Mouse (Mus musculus) hindbrain, embryonic 11.5 days (tissue): Measurements from ENCODE around the gene Arhgef1. TPM values are rescaled to one million over a fixed set of nuclear protein-coding genes. Genes with fewer than 3 reads are reported as not detected.
A peak's percentile ranks its signal among the peaks of the same experiment; 100 is the strongest.
"Not testable (repeated sequence)": the region's sequence is repeated elsewhere in the genome, so short reads cannot be mapped to it uniquely, and the experiment has no call there.

Experiments used
- ATAC-seq: fragments of 200-750 bp; cut with Nextera tagmentation; 2 replicates; pipeline ENCODE4 v1.8.0; 2017; ENCODE audit warnings: mild to moderate bottlenecking, moderate TSS enrichment, moderate library complexity; ENCODE audit not compliant: low FRiP score
- DNase-seq: peaks from one replicate; pipeline ENCODE4 v3.0.0-alpha.2; 2015; ENCODE audit warnings: low spot score
- H3K27ac ChIP-seq: fragments of 300-500 bp; sonication (generic); 2 replicates; pipeline ENCODE4 v1.5.1; 2014; ENCODE audit warnings: mild to moderate bottlenecking, low read depth, low read length
- H3K27me3 ChIP-seq: fragments of 300-500 bp; sonication (generic); 2 replicates; pipeline ENCODE4 v1.6.1; 2014; ENCODE audit warnings: mild to moderate bottlenecking, low read length, moderate library complexity, mixed read lengths; ENCODE audit not compliant: control insufficient read depth, insufficient read depth
- H3K36me3 ChIP-seq: fragments of 300-500 bp; sonication (generic); 2 replicates; pipeline ENCODE4 v1.6.1; 2014; ENCODE audit warnings: mild to moderate bottlenecking, low read length, moderate library complexity, mixed read lengths; ENCODE audit not compliant: control insufficient read depth, insufficient read depth
- H3K4me1 ChIP-seq: fragments of 300-500 bp; sonication (generic); replicated peaks from 2 replicates; pipeline ENCODE4 v1.6.1; 2014; ENCODE audit warnings: low read length, mixed read lengths; ENCODE audit not compliant: control insufficient read depth, insufficient read depth
- H3K4me2 ChIP-seq: fragments of 300-500 bp; sonication (generic); replicated peaks from 2 replicates; pipeline ENCODE4 v1.6.1; 2014; ENCODE audit warnings: mild to moderate bottlenecking, low read depth, low read length
- H3K4me3 ChIP-seq: fragments of 300-500 bp; sonication (generic); 2 replicates; pipeline ENCODE4 v1.5.1; 2014; ENCODE audit warnings: low read depth, low read length
- H3K9ac ChIP-seq: fragments of 300-500 bp; sonication (generic); 2 replicates; pipeline ENCODE4 v1.6.1; 2014; ENCODE audit warnings: low read depth, low read length
- H3K9me3 ChIP-seq: fragments of 300-500 bp; sonication (generic); 2 replicates; pipeline ENCODE4 v1.6.1; 2016; ENCODE audit warnings: low read length; ENCODE audit not compliant: control insufficient read depth
- WGBS: fragments of 180-500 bp; shearing (Covaris S2); extraction: QIAGEN DNeasy Blood & Tissue Kit; methylation state at CpG from one replicate; pipeline ENCODE4 v1.1.7; 2014; 5-methylcytosine and 5-hydroxymethylcytosine counted together
- polyA plus RNA-seq: library from polyadenylated mRNA; unstranded; fragments of >200 nt; fragmentation: Nextera tagmentation; extraction: Ambion mirVana; gene quantifications from 2 replicates; pipeline ENCODE4 v1.2.1, GENCODE M21; 2014

Gene Arhgef1
- polyA plus RNA-seq, 1 experiment from 2014 or later, result 46.4 TPM

- H3K27ac ChIP-seq, result no peak overlapping the region
- no peak for DNase-seq
- no peak for ATAC-seq
- peak overlapping the region; percentile 97 for H3K4me3 ChIP-seq
- H3K4me1 ChIP-seq, result peaks cover 10% of the 10 kb centered on the region
- H3K36me3 ChIP-seq, result peaks cover 20% of the 10 kb centered on the region; the same call in 1 of the 2 replicates
- 74% methylated on average over 4 of the region's 4 CpGs for WGBS
- no peaks in the 10 kb centered on the region for H3K9me3 ChIP-seq
- H3K27me3 ChIP-seq, result no peaks in the 10 kb centered on the region
- H3K4me2 ChIP-seq, result peak overlapping the region; percentile 49
- H3K9ac ChIP-seq, result peak overlapping the region; percentile 3; the same call in 1 of the 2 replicates
Observed at GRCm38 (mm10) chr7:24886308-24886633, 16.4 kb upstream of the Arhgef1 start.

DNA sequence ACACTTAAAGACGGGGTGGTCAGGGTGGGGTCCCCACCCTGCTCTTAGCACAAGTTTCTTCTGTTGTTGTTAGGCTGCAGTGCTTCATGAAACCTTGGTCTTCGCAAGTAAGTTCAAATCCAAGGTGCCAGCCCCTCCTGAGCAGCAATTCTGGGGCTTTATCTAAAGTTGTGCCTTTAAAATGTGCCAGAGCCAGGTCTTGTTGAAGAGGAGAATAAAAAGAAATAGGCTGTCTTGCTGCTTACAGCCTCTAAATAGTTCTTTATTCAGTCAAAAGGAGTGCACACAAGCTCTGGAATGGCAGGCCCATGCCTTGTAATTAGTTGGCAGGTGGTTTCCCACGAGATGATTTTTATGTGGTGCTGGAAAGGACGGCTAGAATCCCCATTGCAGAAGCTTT lies 15.6 kb upstream of the Arhgef1 start:
- Histone ChIP-seq H3K27ac (no peak overlapping the region), H3K4me1 (peaks cover 10% of the 10 kb centered on the region), H3K9ac (no peak overlapping the region), H3K27me3 (no peaks in the 10 kb centered on the region), H3K4me2 (no peak overlapping the region), H3K4me3 (0 out of 2 replicates have a peak overlapping the region, but pooled peaks have one; percentile 4), H3K9me3 (no peaks in the 10 kb centered on the region), H3K36me3 (peaks cover 20% of the 10 kb centered on the region; the same call in 1 of the 2 replicates)
- WGBS, result 76% methylated on average over 4 of the region's 4 CpGs
- ATAC-seq (no peak), DNase-seq (no peak)

- no peak; the same call in 1 of the 2 replicates for ATAC-seq
- peaks cover 20% of the 10 kb centered on the region; the same call in 1 of the 2 replicates for H3K36me3 ChIP-seq
Observed at GRCm38 (mm10) chr7:24889431-24890220, 13.1 kb upstream of the Arhgef1 start.

DNA sequence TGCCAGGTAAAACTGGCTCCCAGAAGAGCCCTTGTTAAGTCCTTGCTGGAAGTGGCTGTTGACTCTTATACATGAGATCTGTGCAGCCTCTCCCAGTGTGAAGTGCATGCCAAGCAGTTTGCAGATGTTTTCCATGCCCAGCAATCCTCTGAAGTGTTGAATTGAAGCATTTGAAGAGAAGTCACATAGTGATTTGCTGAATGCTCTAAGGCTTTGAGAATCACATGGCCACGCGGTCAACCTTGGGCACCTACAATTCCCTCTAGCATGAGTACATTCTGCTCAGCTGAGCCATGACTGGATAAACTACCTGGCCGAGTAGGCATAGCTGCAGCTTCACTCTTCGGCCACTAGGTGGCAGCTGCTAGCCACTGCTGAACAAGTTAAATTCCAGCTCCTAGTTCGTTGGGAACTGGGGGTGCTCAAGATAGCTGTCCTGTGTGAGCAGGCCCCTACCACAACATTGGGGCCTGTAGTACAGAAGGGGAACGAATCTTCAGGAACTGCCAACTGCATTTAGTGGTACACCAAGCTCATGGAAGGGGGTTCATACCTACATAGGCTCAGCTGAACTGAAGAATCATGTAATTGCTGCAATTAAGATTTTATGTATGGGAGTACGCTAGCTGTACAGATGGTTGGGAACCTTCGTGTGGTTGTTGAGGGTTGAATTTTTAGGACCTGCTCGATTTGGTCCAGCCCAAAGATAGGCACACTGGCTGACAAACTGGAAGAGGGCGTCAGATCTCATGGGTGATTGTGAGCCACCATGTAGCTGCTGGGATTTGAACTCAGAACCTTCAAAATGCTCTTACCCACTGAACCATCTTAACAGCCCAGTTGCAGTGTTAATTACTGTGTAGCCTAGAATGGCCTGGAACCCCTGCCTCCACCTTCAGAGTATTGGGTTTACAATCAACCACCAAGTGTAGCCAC lies 12.2 kb upstream of the Arhgef1 start:
- ATAC-seq (peak; percentile 62), DNase-seq (peak; percentile 86)
- H3K4me1 ChIP-seq, result peaks cover 10% of the 10 kb centered on the region
- H3K36me3 ChIP-seq, result peaks cover 20% of the 10 kb centered on the region; the same call in 1 of the 2 replicates
- no peak overlapping the region for H3K4me3 ChIP-seq
- no peak overlapping the region for H3K4me2 ChIP-seq
- WGBS, result 33% methylated on average over 10 of the region's 10 CpGs
- 0 out of 2 replicates have a peak overlapping the region, but pooled peaks have one; percentile 24 for H3K27ac ChIP-seq
- no peak overlapping the region for H3K9ac ChIP-seq
- H3K9me3 ChIP-seq, result no peaks in the 10 kb centered on the region
- H3K27me3 ChIP-seq, result no peaks in the 10 kb centered on the region

More at GRCm38 (mm10) chr7:24889431-24890220, 13.1 kb upstream of the Arhgef1 start:
- Histone ChIP-seq H3K9me3 (no peaks in the 10 kb centered on the region), H3K9ac (no peak overlapping the region), H3K4me2 (no peak overlapping the region), H3K27ac (0 out of 2 replicates have a peak overlapping the region, but pooled peaks have one; percentile 24), H3K27me3 (no peaks in the 10 kb centered on the region), H3K4me3 (no peak overlapping the region), H3K4me1 (peaks cover 10% of the 10 kb centered on the region)
- DNase-seq, result no peak
- 79% methylated on average over 6 of the region's 6 CpGs for WGBS

DNA sequence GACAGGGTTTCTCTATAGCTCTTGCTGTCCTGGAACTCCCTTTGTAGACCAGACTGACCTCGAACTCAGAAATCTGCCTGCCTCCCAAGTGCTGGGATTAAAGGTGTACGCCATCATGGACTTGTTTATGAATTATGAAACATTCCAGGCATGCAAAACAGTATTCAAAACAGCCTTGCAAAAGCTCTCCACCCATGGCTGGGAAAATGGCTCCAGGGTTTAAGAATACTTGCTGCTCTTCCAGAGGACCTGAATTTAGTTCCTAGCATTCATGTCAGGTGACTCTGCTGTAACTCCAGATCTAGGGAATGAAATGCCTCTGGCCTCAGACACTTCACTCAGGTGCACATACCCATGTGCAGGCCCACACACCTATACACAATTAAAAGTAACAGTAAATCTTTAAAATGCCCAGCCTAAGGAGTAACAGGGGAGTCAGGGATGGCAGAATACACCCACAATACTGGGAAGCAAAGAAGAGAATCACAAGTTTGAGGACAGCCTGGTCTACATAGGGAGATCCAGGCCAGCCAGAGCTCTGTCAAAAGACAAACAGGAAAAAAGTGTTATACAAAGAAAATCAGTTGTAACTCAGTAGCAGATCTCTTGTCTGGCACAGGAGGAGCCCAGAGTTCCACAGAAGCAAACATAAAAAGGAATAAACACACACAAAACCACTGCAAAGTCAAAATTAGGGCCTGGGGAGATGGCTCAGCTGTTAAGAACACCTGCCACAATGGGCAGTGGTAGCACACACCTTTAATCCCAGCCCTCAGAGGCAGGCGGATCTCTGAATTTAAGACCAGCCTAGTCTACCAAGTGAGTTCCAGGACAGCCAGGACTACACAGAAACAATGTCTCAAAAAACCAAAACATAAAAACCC lies 11.2 kb upstream of the Arhgef1 start:
- Histone ChIP-seq H3K27ac (no peak overlapping the region), H3K9ac (no peak overlapping the region), H3K9me3 (no peaks in the 10 kb centered on the region), H3K4me2 (no peak overlapping the region), H3K36me3 (peaks cover 20% of the 10 kb centered on the region; the same call in 1 of the 2 replicates), H3K4me1 (peaks cover 3% of the 10 kb centered on the region; the same call in 1 of the 2 replicates), H3K27me3 (no peaks in the 10 kb centered on the region), H3K4me3 (no peak overlapping the region)
- DNase-seq (no peak), ATAC-seq (no peak)
- WGBS, result 73% methylated on average over 3 of the region's 3 CpGs

GRCm38 (mm10) chr7:24892125-24892583 lies 10.6 kb upstream of the Arhgef1 start:
- Histone ChIP-seq H3K4me3 (no peak overlapping the region), H3K4me1 (no peaks in the 10 kb centered on the region), H3K9ac (no peak overlapping the region), H3K4me2 (no peak overlapping the region), H3K9me3 (no peaks in the 10 kb centered on the region), H3K27me3 (no peaks in the 10 kb centered on the region), H3K36me3 (peaks cover 15% of the 10 kb centered on the region; the same call in 1 of the 2 replicates), H3K27ac (no peak overlapping the region)
- ATAC-seq (no peak), DNase-seq (no peak)
- 77% methylated on average over 2 of the region's 2 CpGs for WGBS

- 93% methylated on average over 2 of the region's 2 CpGs for WGBS
- not testable (repeated sequence) for H3K4me2 ChIP-seq, H3K27me3 ChIP-seq, H3K36me3 ChIP-seq, ATAC-seq, H3K9ac ChIP-seq, H3K9me3 ChIP-seq, H3K4me1 ChIP-seq, DNase-seq, H3K4me3 ChIP-seq, H3K27ac ChIP-seq
Observed at GRCm38 (mm10) chr7:24895749-24896148, 7.0 kb upstream of the Arhgef1 start.

DNA sequence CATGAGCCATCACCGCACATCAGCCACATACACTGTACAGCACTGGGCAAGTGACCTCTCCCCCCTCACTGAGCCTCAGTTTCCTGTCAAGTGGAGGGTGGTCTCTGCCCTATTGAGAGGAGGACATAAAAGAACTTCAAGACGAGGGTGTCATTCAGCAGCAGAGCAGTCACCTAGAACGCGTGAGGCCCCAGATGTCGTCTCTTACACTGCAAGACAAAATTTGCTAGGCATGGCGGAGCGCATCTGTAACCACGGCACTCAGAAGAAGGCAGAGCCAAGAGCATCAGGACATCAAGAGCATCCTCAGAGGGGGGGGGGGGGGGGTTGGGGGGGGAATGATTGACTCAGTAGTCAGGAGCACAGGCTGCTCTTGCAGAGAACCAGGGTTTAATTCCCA lies 6.4 kb upstream of the Arhgef1 start:
- Histone ChIP-seq H3K27ac (no peak overlapping the region), H3K9ac (no peak overlapping the region), H3K36me3 (no peaks in the 10 kb centered on the region), H3K27me3 (no peaks in the 10 kb centered on the region), H3K4me1 (no peaks in the 10 kb centered on the region), H3K9me3 (no peaks in the 10 kb centered on the region), H3K4me3 (no peak overlapping the region), H3K4me2 (no peak overlapping the region)
- ATAC-seq, result no peak
- 65% methylated on average over 8 of the region's 8 CpGs for WGBS
- DNase-seq, result no peak
